Mouse (Mus musculus): ENCODE measurements around the gene Dbh. TPM values are rescaled to one million over a fixed set of nuclear protein-coding genes. Genes with fewer than 3 reads are reported as not detected.

Dbh gene
- polyA plus RNA-seq, 1 experiment from 2014 or later = 0.57 TPM

GRCm38 (mm10) chr2:27207126-27207525 lies 42.1 kb downstream of the Dbh start:
- H3K36me3 ChIP-seq = no peaks in the 10 kb centered on the region
- no peak overlapping the region for H3K4me2 ChIP-seq (replicated peaks)
- H3K27ac ChIP-seq = no peak overlapping the region
- no peak for ATAC-seq (ENCODE audit: low FRiP score, low read depth)
- no peak overlapping the region for H3K4me3 ChIP-seq
- H3K27me3 ChIP-seq (replicated peaks) = no peaks in the 10 kb centered on the region
- no peaks in the 10 kb centered on the region for H3K4me1 ChIP-seq
- 92% methylated on average over 5 of the region's 5 CpGs for WGBS
- H3K9ac ChIP-seq = no peak overlapping the region
- no peaks in the 10 kb centered on the region for H3K9me3 ChIP-seq

- H3K4me3 ChIP-seq = no peak overlapping the region
- H3K4me2 ChIP-seq (replicated peaks) = no peak overlapping the region
- no peak overlapping the region for H3K27ac ChIP-seq
- H3K9ac ChIP-seq = no peak overlapping the region
- no peaks in the 10 kb centered on the region for H3K36me3 ChIP-seq
- no peaks in the 10 kb centered on the region for H3K27me3 ChIP-seq (replicated peaks)
- WGBS = 74% methylated on average over 9 of the region's 9 CpGs
- H3K9me3 ChIP-seq = no peaks in the 10 kb centered on the region
- no peak for ATAC-seq (ENCODE audit: low FRiP score, low read depth)
- H3K4me1 ChIP-seq = 0 out of 2 replicates have a peak, but pooled peaks cover 2% of the 10 kb centered on the region
These were observed 44.3 kb downstream of the Dbh start for GRCm38 (mm10) chr2:27209370-27209769.

GRCm38 (mm10) chr2:27209816-27210215 lies 44.8 kb downstream of the Dbh start:
- no peak overlapping the region for H3K9ac ChIP-seq
- no peaks in the 10 kb centered on the region for H3K36me3 ChIP-seq
- no peaks in the 10 kb centered on the region for H3K9me3 ChIP-seq
- WGBS = 61% methylated on average over 5 of the region's 5 CpGs
- no peak overlapping the region for H3K4me3 ChIP-seq
- H3K4me2 ChIP-seq (replicated peaks) = no peak overlapping the region
- H3K4me1 ChIP-seq = 0 out of 2 replicates have a peak, but pooled peaks cover 2% of the 10 kb centered on the region
- H3K27ac ChIP-seq = no peak overlapping the region
- H3K27me3 ChIP-seq (replicated peaks) = no peaks in the 10 kb centered on the region
- ATAC-seq (ENCODE audit: low FRiP score, low read depth) = no peak

- 0 out of 2 replicates have a peak, but pooled peaks cover 2% of the 10 kb centered on the region for H3K4me1 ChIP-seq
- H3K4me3 ChIP-seq = no peak overlapping the region
- no peaks in the 10 kb centered on the region for H3K27me3 ChIP-seq (replicated peaks)
- H3K36me3 ChIP-seq = no peaks in the 10 kb centered on the region
- no peak overlapping the region for H3K4me2 ChIP-seq (replicated peaks)
- H3K9me3 ChIP-seq = no peaks in the 10 kb centered on the region
- ATAC-seq (ENCODE audit: low FRiP score, low read depth) = no peak
- no peak overlapping the region for H3K9ac ChIP-seq
- H3K27ac ChIP-seq = no peak overlapping the region
- WGBS = 56% methylated on average over 7 of the region's 7 CpGs
These were observed 45.2 kb downstream of the Dbh start for GRCm38 (mm10) chr2:27210255-27210654.

GRCm38 (mm10) chr2:27210676-27211210 lies 45.7 kb downstream of the Dbh start:
- Histone ChIP-seq H3K4me3 (no peak overlapping the region), H3K4me2 (replicated peaks) (no peak overlapping the region), H3K27me3 (replicated peaks) (no peaks in the 10 kb centered on the region), H3K4me1 (0 out of 2 replicates have a peak, but pooled peaks cover 2% of the 10 kb centered on the region), H3K27ac (no peak overlapping the region), H3K9ac (no peak overlapping the region), H3K36me3 (no peaks in the 10 kb centered on the region), H3K9me3 (no peaks in the 10 kb centered on the region)
- no peak for ATAC-seq (ENCODE audit: low FRiP score, low read depth)
- WGBS = 80% methylated on average over 12 of the region's 12 CpGs

GRCm38 (mm10) chr2:27211966-27212893 lies 47.2 kb downstream of the Dbh start:
- H3K4me1 ChIP-seq = 0 out of 2 replicates have a peak, but pooled peaks cover 2% of the 10 kb centered on the region
- no peaks in the 10 kb centered on the region for H3K9me3 ChIP-seq
- 70% methylated on average over 8 of the region's 8 CpGs for WGBS
- no peak for ATAC-seq (ENCODE audit: low FRiP score, low read depth)
- H3K27me3 ChIP-seq (replicated peaks) = no peaks in the 10 kb centered on the region
- H3K4me3 ChIP-seq = no peak overlapping the region
- no peak overlapping the region for H3K27ac ChIP-seq
- H3K9ac ChIP-seq = no peak overlapping the region
- H3K4me2 ChIP-seq (replicated peaks) = no peak overlapping the region
- H3K36me3 ChIP-seq = no peaks in the 10 kb centered on the region

- Histone ChIP-seq H3K36me3 (no peaks in the 10 kb centered on the region), H3K4me1 (0 out of 2 replicates have a peak, but pooled peaks cover 2% of the 10 kb centered on the region), H3K27me3 (replicated peaks) (no peaks in the 10 kb centered on the region), H3K9me3 (no peaks in the 10 kb centered on the region), H3K9ac (no peak overlapping the region), H3K27ac (no peak overlapping the region), H3K4me2 (replicated peaks) (no peak overlapping the region), H3K4me3 (no peak overlapping the region)
- 84% methylated on average over 2 of the region's 2 CpGs for WGBS
- no peak for ATAC-seq (ENCODE audit: low FRiP score, low read depth)
These were observed 50.5 kb downstream of the Dbh start for GRCm38 (mm10) chr2:27215537-27215936.

- no peak for ATAC-seq (ENCODE audit: low FRiP score, low read depth)
- Histone ChIP-seq H3K27me3 (replicated peaks) (no peaks in the 10 kb centered on the region), H3K4me2 (replicated peaks) (no peak overlapping the region), H3K27ac (no peak overlapping the region), H3K4me3 (no peak overlapping the region), H3K9ac (no peak overlapping the region), H3K4me1 (no peaks in the 10 kb centered on the region), H3K36me3 (no peaks in the 10 kb centered on the region), H3K9me3 (no peaks in the 10 kb centered on the region)
- 81% methylated on average over 2 of the region's 2 CpGs for WGBS
These were observed 53.1 kb downstream of the Dbh start for GRCm38 (mm10) chr2:27218121-27218544.

GRCm38 (mm10) chr2:27218569-27218968 lies 53.5 kb downstream of the Dbh start:
- H3K4me1 ChIP-seq = no peaks in the 10 kb centered on the region
- no peaks in the 10 kb centered on the region for H3K9me3 ChIP-seq
- H3K27me3 ChIP-seq (replicated peaks) = no peaks in the 10 kb centered on the region
- no peak overlapping the region for H3K4me2 ChIP-seq (replicated peaks)
- ATAC-seq (ENCODE audit: low FRiP score, low read depth) = no peak
- 88% methylated on average over 8 of the region's 8 CpGs for WGBS
- no peak overlapping the region for H3K9ac ChIP-seq
- no peak overlapping the region for H3K27ac ChIP-seq
- H3K36me3 ChIP-seq = no peaks in the 10 kb centered on the region
- no peak overlapping the region for H3K4me3 ChIP-seq

GRCm38 (mm10) chr2:27223012-27223421 lies 58.0 kb downstream of the Dbh start:
- no peaks in the 10 kb centered on the region for H3K9me3 ChIP-seq
- H3K27ac ChIP-seq = no peak overlapping the region
- H3K9ac ChIP-seq = 0 out of 2 replicates have a peak overlapping the region, but pooled peaks have one; percentile 1
- 86% methylated on average over 7 of the region's 7 CpGs for WGBS
- no peak for ATAC-seq (ENCODE audit: low FRiP score, low read depth)
- no peaks in the 10 kb centered on the region for H3K36me3 ChIP-seq
- no peaks in the 10 kb centered on the region for H3K4me1 ChIP-seq
- H3K4me2 ChIP-seq (replicated peaks) = no peak overlapping the region
- H3K4me3 ChIP-seq = no peak overlapping the region
- H3K27me3 ChIP-seq (replicated peaks) = no peaks in the 10 kb centered on the region

- H3K4me2 ChIP-seq (replicated peaks) = no peak overlapping the region
- no peaks in the 10 kb centered on the region for H3K36me3 ChIP-seq
- ATAC-seq (ENCODE audit: low FRiP score, low read depth) = no peak
- no peaks in the 10 kb centered on the region for H3K27me3 ChIP-seq (replicated peaks)
- H3K4me1 ChIP-seq = no peaks in the 10 kb centered on the region
- H3K4me3 ChIP-seq = no peak overlapping the region
- H3K27ac ChIP-seq = no peak overlapping the region
- 70% methylated on average over 7 of the region's 7 CpGs for WGBS
- no peak overlapping the region for H3K9ac ChIP-seq
- H3K9me3 ChIP-seq = no peaks in the 10 kb centered on the region
These were observed 61.5 kb downstream of the Dbh start for GRCm38 (mm10) chr2:27226572-27226971.

GRCm38 (mm10) chr2:27228809-27229480 lies 63.9 kb downstream of the Dbh start:
- no peak overlapping the region for H3K9ac ChIP-seq
- H3K4me1 ChIP-seq = no peaks in the 10 kb centered on the region
- no peak overlapping the region for H3K4me3 ChIP-seq
- 84% methylated on average over 5 of the region's 5 CpGs for WGBS
- no peaks in the 10 kb centered on the region for H3K27me3 ChIP-seq (replicated peaks)
- H3K4me2 ChIP-seq (replicated peaks) = no peak overlapping the region
- H3K9me3 ChIP-seq = no peaks in the 10 kb centered on the region
- no peak overlapping the region for H3K27ac ChIP-seq
- no peaks in the 10 kb centered on the region for H3K36me3 ChIP-seq
- ATAC-seq (ENCODE audit: low FRiP score, low read depth) = no peak

Measured in neural tube, embryonic 12.5 days (tissue).